Mouse (Mus musculus) myocyte (in vitro differentiated cells): ENCODE results near the gene Adprh. TPM values are rescaled to one million over a fixed set of nuclear protein-coding genes. Genes with fewer than 3 reads are reported as not detected.

Experiments used
- H3K27me3 ChIP-seq: one replicate; pipeline ENCODE4 v1.6.1; 2011; ENCODE audit not compliant: control insufficient read depth, insufficient read depth, insufficient read length
- H3K36me3 ChIP-seq: one replicate; pipeline ENCODE4 v1.6.1; 2011; ENCODE audit not compliant: control insufficient read depth, insufficient read depth
- H3K4me2 ChIP-seq: one replicate; pipeline ENCODE4 v1.6.1; 2011; ENCODE audit warnings: low read depth, control low read depth
- H3K4me3 ChIP-seq: one replicate; pipeline ENCODE4 v1.5.1; 2011; ENCODE audit warnings: mild to moderate bottlenecking, control low read depth, moderate library complexity
- H3K79me2 ChIP-seq: one replicate; pipeline ENCODE4 v1.6.1; 2011; ENCODE audit not compliant: control insufficient read depth, insufficient read depth
- H3ac ChIP-seq: one replicate; pipeline ENCODE4 v1.6.1; 2011; ENCODE audit not compliant: control insufficient read depth, insufficient read length
- CEBPB ChIP-seq: IDR thresholded peaks from 2 replicates; pipeline ENCODE4 v1.6.1; 2011; ENCODE audit warnings: mild to moderate bottlenecking, moderate library complexity; ENCODE audit not compliant: poor library complexity, insufficient read depth, severe bottlenecking
- E2F4 ChIP-seq: IDR thresholded peaks from one replicate; pipeline ENCODE4 v1.6.1; 2011; ENCODE audit warnings: mild to moderate bottlenecking, control low read depth, moderate library complexity; ENCODE audit not compliant: insufficient read depth
- MAX ChIP-seq: IDR thresholded peaks from one replicate; pipeline ENCODE4 v1.6.1; 2011; ENCODE audit warnings: low read depth, mild to moderate bottlenecking, control low read depth
- MYOD1 ChIP-seq, 3 experiments: IDR thresholded peaks; one replicate each; pipeline ENCODE4 v1.6.1; 2011; ENCODE audit warnings: control low read depth in 2 of 3, low read depth in 2 of 3, mild to moderate bottlenecking in 2 of 3, moderate library complexity in 1 of 3; ENCODE audit not compliant: insufficient read length in 2 of 3, control insufficient read depth in 1 of 3
- MYOG ChIP-seq, 3 experiments: IDR thresholded peaks; one replicate each; pipeline ENCODE4 v1.6.1; 2011; ENCODE audit warnings: control low read depth in 2 of 3, low read depth in 2 of 3, mild to moderate bottlenecking in 2 of 3; ENCODE audit not compliant: insufficient read length in 2 of 3, control insufficient read depth in 1 of 3, insufficient read depth in 1 of 3
- POLR2A ChIP-seq: IDR thresholded peaks from one replicate; pipeline ENCODE4 v1.6.1; 2011; ENCODE audit warnings: low read depth, mild to moderate bottlenecking, control low read depth, moderate library complexity; ENCODE audit not compliant: insufficient read length
- POLR2AphosphoS2 ChIP-seq: IDR thresholded peaks from one replicate; pipeline ENCODE4 v1.6.1; 2011; ENCODE audit warnings: low read depth, control low read depth; ENCODE audit not compliant: insufficient read length
- REST ChIP-seq: IDR thresholded peaks from one replicate; pipeline ENCODE4 v1.6.1; 2011; ENCODE audit warnings: mild to moderate bottlenecking, control low read depth, moderate library complexity; ENCODE audit not compliant: insufficient read depth, insufficient read length
- SRF ChIP-seq: IDR thresholded peaks from one replicate; pipeline ENCODE4 v1.6.1; 2011; ENCODE audit warnings: low read depth; ENCODE audit not compliant: control insufficient read depth, insufficient read length
- TCF12 ChIP-seq: IDR thresholded peaks from one replicate; pipeline ENCODE4 v1.6.1; 2011; ENCODE audit warnings: mild to moderate bottlenecking, control low read depth; ENCODE audit not compliant: poor library complexity, insufficient read depth, severe bottlenecking
- TCF3 ChIP-seq: IDR thresholded peaks from one replicate; pipeline ENCODE4 v1.6.1; 2011; ENCODE audit warnings: low read depth, control low read depth; ENCODE audit not compliant: insufficient read length
- USF1 ChIP-seq: IDR thresholded peaks from one replicate; pipeline ENCODE4 v1.6.1; 2011; ENCODE audit warnings: low read depth, mild to moderate bottlenecking, control low read depth, moderate library complexity
- polyA plus RNA-seq: library from polyadenylated mRNA; unstranded; fragments of >200 nt; fragmentation: generic; extraction: Trizol; gene quantifications from one replicate; pipeline ENCODE4 v1.2.1, GENCODE M21; 2012; ENCODE audit warnings: missing spikeins

Adprh gene
- polyA plus RNA-seq, 1 experiment, result 124 TPM

DNA sequence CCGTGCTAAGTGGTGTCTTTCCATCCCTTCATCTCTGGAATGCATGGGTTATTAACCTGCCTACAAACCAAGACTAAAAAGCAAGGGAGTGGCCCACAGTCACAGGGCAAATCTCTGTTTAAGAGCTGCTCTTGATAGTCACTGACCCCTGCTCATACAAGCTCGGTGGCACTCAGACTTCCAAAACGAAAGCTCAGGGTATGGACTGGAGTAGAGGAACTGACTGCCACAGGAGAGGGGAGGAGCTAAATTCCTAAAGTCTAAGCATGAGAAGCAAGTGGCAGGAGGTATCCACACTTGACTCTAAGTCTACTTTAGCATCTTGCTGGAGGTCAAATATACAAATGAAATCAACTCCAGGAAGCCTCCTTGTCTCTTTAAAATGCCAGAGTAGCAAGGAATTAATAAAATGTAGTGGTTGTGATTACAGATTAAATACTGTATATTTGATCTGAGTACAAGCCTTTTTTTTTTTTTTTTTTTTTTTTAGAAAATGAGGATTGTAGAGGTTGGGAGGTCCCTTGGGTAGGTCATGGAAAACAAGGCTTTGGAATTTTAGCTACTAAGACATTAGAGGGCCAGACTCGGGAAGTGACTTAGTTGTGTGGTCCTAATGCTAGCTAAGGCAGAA lies 23.3 kb upstream of the Adprh start:
- Histone ChIP-seq H3K79me2 (peaks cover 22% of the 10 kb centered on the region), H3K4me2 (no peak overlapping the region), H3K27me3 (no peaks in the 10 kb centered on the region), H3K36me3 (peaks cover 31% of the 10 kb centered on the region), H3K4me3 (no peak overlapping the region), H3ac (no peak overlapping the region)
- TF ChIP-seq MYOD1 (IDR thresholded peaks at IDR 0.05; ENCODE audit: control insufficient read depth in 1 of 3, insufficient read length in 2 of 3, low read depth in 2 of 3) (no peak), MAX (no peak), POLR2A (no peak), TCF12 (no peak), CEBPB (no peak), E2F4 (no peak), POLR2AphosphoS2 (no peak), REST (no peak), SRF (no peak), USF1 (no peak), MYOG (IDR thresholded peaks at IDR 0.05; ENCODE audit: control insufficient read depth in 1 of 3, insufficient read depth in 1 of 3, insufficient read length in 2 of 3, low read depth in 2 of 3) (no peak), TCF3 (no peak)

DNA sequence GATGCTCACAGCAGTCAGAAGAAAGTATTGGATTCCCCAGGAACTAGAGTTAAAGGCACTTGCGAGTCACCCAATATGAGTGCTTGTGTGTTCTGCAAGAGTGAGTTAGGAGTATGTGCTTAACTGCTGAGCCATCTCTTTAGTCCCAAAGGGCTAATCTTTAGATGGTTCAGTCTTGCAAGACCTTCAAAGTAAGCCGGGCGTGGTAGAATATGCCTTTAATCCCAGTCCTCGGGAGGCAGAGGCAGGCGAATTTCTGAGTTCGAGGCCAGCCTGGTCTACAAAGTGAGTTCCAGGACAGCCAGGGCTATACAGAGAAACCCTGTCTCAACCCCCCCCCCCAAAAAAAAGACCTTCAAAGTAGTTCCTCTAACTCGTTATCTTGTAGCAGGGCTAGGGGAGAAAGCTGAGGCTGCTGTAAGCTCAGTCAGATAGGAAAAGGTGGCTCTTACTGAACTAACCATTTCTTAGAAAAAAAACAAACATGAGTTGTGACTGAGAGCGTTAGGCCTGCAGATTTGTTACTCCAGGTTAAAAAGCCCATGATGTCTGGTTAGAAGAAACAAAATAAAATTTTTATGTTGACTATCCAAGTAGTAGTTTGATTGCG lies 22.3 kb upstream of the Adprh start:
- H3K4me2 ChIP-seq, result no peak overlapping the region
- no peaks in the 10 kb centered on the region for H3K27me3 ChIP-seq
- TF ChIP-seq POLR2A, result no peak
- no peak for TF ChIP-seq E2F4
- TF ChIP-seq MYOD1 (IDR thresholded peaks at IDR 0.05; ENCODE audit: control insufficient read depth in 1 of 3, insufficient read length in 2 of 3, low read depth in 2 of 3), result no peak
- TF ChIP-seq REST, result no peak
- no peak for TF ChIP-seq TCF3
- TF ChIP-seq CEBPB, result no peak
- no peak overlapping the region for H3K4me3 ChIP-seq
- peaks cover 27% of the 10 kb centered on the region for H3K36me3 ChIP-seq
- H3K79me2 ChIP-seq, result peaks cover 31% of the 10 kb centered on the region
- H3ac ChIP-seq, result no peak overlapping the region

DNA sequence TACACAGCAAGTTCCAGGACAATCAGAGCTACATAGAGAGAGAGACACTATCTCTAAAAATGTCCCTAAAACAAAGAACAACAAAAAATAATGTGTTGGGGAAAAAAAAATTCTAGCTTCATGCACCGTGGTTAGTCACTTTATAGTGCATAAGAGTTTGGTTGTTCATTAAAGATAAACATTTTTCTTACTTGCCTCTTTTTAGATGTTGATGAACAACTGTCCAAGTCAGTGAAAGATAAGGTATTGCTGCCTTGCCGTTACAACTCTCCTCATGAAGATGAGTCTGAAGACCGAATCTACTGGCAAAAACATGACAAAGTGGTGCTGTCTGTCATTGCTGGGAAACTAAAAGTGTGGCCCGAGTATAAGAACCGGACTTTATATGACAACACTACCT lies 21.2 kb upstream of the Adprh start:
- H3K4me2 ChIP-seq, result no peak overlapping the region
- H3K4me3 ChIP-seq, result no peak overlapping the region
- peaks cover 42% of the 10 kb centered on the region for H3K79me2 ChIP-seq
- no peak overlapping the region for H3ac ChIP-seq
- H3K36me3 ChIP-seq, result peaks cover 20% of the 10 kb centered on the region
- H3K27me3 ChIP-seq, result no peaks in the 10 kb centered on the region
- no peak for TF ChIP-seq TCF3
- TF ChIP-seq POLR2AphosphoS2, result no peak

DNA sequence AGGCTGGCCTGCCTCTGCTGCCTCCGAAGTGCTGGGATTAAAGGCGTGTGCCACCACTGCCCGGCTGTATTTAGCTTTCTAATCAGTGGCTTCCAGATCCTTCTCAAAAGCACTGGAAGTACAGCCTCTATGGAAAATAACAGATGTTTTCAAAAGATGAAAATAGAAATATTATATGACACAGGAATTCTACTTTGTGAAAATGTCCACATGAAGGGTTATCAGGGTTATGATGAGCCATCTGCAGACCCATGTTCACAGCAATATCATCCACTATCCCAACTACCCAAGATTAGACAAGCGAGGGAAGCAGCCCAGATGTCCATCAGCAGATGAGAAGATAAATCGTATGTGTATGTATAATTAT lies 20.0 kb upstream of the Adprh start:
- Histone ChIP-seq H3ac (no peak overlapping the region), H3K27me3 (no peaks in the 10 kb centered on the region), H3K4me3 (no peak overlapping the region), H3K36me3 (peaks cover 18% of the 10 kb centered on the region), H3K4me2 (no peak overlapping the region), H3K79me2 (peaks cover 54% of the 10 kb centered on the region)
- TF ChIP-seq MYOG (IDR thresholded peaks at IDR 0.05; ENCODE audit: control insufficient read depth in 1 of 3, insufficient read depth in 1 of 3, insufficient read length in 2 of 3, low read depth in 2 of 3) (no peak), USF1 (no peak), POLR2AphosphoS2 (no peak), MAX (no peak), MYOD1 (IDR thresholded peaks at IDR 0.05; ENCODE audit: control insufficient read depth in 1 of 3, insufficient read length in 2 of 3, low read depth in 2 of 3) (no peak), E2F4 (no peak), SRF (no peak), REST (no peak), TCF3 (no peak), POLR2A (no peak)

DNA sequence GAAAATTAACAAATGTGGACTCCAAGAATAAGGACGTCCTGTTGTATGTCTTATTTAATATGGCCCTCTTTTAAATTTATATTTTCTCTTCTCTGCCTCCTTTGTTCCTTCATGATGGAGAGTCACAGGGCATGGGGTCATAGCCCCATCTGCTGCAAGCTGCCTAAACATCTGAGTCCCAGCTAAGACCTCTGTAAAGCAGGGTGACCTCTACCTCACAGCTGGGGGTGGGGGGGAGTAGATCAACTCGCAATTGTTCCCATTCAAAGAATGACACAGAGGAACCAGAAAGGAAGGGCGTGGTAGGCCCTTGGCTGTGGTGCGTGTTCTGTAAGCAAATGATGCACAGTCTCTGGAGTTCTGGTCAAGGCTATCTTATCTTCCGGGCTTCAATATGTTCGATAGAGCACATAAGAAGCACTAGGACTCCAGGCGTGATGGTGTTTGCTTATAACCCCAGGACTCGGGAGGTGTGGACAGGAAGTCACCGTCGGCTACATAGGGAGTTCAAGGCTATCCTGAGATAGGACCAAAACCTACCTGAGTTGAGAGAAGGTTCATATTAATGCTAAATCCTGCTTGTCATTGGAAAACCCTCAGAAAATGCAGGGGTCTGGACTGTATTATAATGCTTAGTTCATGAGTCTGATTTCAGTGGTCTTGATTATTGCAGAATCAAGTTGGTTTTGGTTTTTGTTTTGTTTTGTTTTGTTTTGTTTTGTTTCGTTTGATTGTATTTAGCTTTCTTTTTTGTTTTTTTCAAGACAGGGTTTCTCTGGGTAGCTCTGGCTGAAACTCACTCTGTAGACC lies 19.4 kb upstream of the Adprh start:
- TF ChIP-seq REST, result no peak
- no peak for TF ChIP-seq USF1
- no peak for TF ChIP-seq MYOG (IDR thresholded peaks at IDR 0.05; ENCODE audit: control insufficient read depth in 1 of 3, insufficient read depth in 1 of 3, insufficient read length in 2 of 3, low read depth in 2 of 3)
- no peak for TF ChIP-seq SRF
- Histone ChIP-seq H3ac (no peak overlapping the region), H3K4me3 (no peak overlapping the region), H3K79me2 (peaks cover 60% of the 10 kb centered on the region), H3K27me3 (no peaks in the 10 kb centered on the region), H3K4me2 (no peak overlapping the region), H3K36me3 (peaks cover 24% of the 10 kb centered on the region)
